Mouse (Mus musculus): ENCODE results near the gene Vmn2r88. TPM values are rescaled to one million over a fixed set of nuclear protein-coding genes. Genes with fewer than 3 reads are reported as not detected.

Gene Vmn2r88
- not detected for total RNA-seq (2021)
- not detected in 2 replicates for polyA plus RNA-seq (2012; rRNA removed)
- long read RNA-seq = 0 reads

DNA sequence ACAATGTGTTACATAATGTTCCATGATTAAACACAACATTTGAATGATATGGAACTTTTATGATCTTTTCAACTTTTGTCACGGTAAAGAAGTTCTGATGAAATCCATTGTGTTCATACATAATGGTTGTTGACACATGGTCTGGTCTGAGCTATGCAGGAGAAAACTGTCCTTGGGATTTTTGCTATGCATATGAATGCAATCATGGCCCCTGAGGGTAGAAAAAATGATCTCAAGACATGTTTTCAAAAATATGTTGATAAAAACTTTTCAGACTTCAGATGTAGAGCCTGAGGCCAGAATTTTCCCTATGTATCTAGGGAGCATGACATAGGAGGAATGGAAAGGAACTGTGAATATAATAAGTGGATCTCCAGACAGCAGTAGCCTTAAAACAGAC lies at the start of gene Vmn2r88:
TSS of gene Vmn2r88 (plus strand) at position 301 of the 400 bp plus-strand sequence.
- Histone ChIP-seq H3K4me3 (no peak within 1 kb of the TSS), H3K27ac (no peak within 1 kb of the TSS), H3K79me2 (replicated peaks; ENCODE audit: control insufficient read depth, insufficient read depth, low read length) (no peaks in the 10 kb centered on the region), H3K9ac (ENCODE audit: low read depth, low read length) (no peak within 1 kb of the TSS), H3K27me3 (ENCODE audit: control insufficient read depth, insufficient read depth, low read length) (no peaks in the 10 kb centered on the region), H3K4me1 (ENCODE audit: control insufficient read depth, insufficient read depth, low read length) (no peaks in the 10 kb centered on the region), H3K36me3 (ENCODE audit: control insufficient read depth, insufficient read depth, low read length) (no peaks in the 10 kb centered on the region)
- WGBS = 88% methylated on average over 1 of the region's 1 CpGs
- intact Hi-C loops (cut with DNase I) = no loop called here
- TF ChIP-seq POLR2A (IDR thresholded peaks at IDR 0.05; ENCODE audit: insufficient read depth, low read depth, low read length) = no peak
- TF ChIP-seq EP300 (IDR thresholded peaks at IDR 0.05; ENCODE audit: insufficient read depth, low read depth, low read length) = no peak
- no peak for TF ChIP-seq CTCF (IDR thresholded peaks at IDR 0.05)
- DNase-seq = no peak

DNA sequence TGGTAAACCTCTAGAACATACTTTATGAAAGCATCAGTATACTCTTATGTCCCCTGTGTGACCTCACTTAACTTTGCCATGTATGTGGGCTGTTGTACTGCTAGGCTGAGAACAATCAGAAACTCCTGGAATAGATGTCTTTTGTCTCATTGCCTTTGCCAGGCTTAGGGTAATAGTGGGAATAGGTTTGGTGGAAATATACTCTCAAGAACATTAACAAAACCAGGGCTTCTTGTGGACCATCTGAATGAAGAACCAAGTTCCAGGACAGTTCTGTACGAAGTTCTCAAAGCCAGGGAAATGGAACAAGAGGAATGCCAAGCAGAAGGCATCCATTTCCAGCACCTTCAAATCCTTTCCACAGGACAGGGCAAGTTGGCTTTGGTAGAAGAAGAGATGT lies 49.2 kb upstream of the Vmn2r88 start, which contains the start of gene Gm7247:
TSS of gene Gm7247 (plus strand) at position 301 of the 400 bp plus-strand sequence.
- no peak within 1 kb of the TSS for H3K4me3 ChIP-seq
- intact Hi-C loops (cut with DNase I) = no loop called here
- no peak for DNase-seq
- H3K4me1 ChIP-seq (ENCODE audit: control insufficient read depth, insufficient read depth, low read length) = no peaks in the 10 kb centered on the region
- H3K36me3 ChIP-seq (ENCODE audit: control insufficient read depth, insufficient read depth, low read length) = no peaks in the 10 kb centered on the region
- TF ChIP-seq POLR2A (IDR thresholded peaks at IDR 0.05; ENCODE audit: insufficient read depth, low read depth, low read length) (no peak), EP300 (IDR thresholded peaks at IDR 0.05; ENCODE audit: insufficient read depth, low read depth, low read length) (no peak), CTCF (IDR thresholded peaks at IDR 0.05) (no peak)
- no peak within 1 kb of the TSS for H3K9ac ChIP-seq (ENCODE audit: low read depth, low read length)
- no peak within 1 kb of the TSS for H3K27ac ChIP-seq
- 83% methylated on average over 1 of the region's 1 CpGs for WGBS
- H3K27me3 ChIP-seq (ENCODE audit: control insufficient read depth, insufficient read depth, low read length) = peaks cover 5% of the 10 kb centered on the region
- H3K79me2 ChIP-seq (replicated peaks; ENCODE audit: control insufficient read depth, insufficient read depth, low read length) = no peaks in the 10 kb centered on the region

DNA sequence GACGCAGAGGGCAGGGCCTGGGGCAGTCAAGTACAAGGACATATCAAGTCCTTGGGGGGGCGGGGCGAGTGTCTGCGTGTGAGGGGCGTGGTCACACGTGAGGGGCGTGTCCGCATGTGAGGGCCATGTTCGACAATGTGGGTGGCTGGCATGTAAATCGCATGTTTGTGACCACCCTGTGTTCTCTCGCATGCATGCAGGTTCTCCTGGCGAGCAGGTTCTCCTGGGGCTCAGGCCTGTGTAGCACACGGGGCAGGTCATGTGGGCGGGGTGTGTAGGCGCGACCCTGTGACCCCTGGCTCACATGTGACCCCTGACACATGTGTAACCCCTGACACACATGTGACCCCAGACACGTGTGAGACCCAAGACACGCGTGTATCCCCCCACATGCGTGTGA lies 27.8 kb upstream of the Vmn2r88 start:
- Histone ChIP-seq H3K4me3 (no peak overlapping the region), H3K79me2 (replicated peaks; ENCODE audit: control insufficient read depth, insufficient read depth, low read length) (no peaks in the 10 kb centered on the region), H3K4me1 (ENCODE audit: control insufficient read depth, insufficient read depth, low read length) (no peaks in the 10 kb centered on the region), H3K27ac (no peak overlapping the region), H3K36me3 (ENCODE audit: control insufficient read depth, insufficient read depth, low read length) (no peaks in the 10 kb centered on the region), H3K9ac (ENCODE audit: low read depth, low read length) (no peak overlapping the region), H3K27me3 (ENCODE audit: control insufficient read depth, insufficient read depth, low read length) (no peaks in the 10 kb centered on the region)
- intact Hi-C loops (cut with DNase I) = no loop called here
- 95% methylated on average over 20 of the region's 20 CpGs for WGBS
- no peak for DNase-seq
- TF ChIP-seq EP300 (IDR thresholded peaks at IDR 0.05; ENCODE audit: insufficient read depth, low read depth, low read length) (no peak), POLR2A (IDR thresholded peaks at IDR 0.05; ENCODE audit: insufficient read depth, low read depth, low read length) (no peak), CTCF (IDR thresholded peaks at IDR 0.05) (no peak)

DNA sequence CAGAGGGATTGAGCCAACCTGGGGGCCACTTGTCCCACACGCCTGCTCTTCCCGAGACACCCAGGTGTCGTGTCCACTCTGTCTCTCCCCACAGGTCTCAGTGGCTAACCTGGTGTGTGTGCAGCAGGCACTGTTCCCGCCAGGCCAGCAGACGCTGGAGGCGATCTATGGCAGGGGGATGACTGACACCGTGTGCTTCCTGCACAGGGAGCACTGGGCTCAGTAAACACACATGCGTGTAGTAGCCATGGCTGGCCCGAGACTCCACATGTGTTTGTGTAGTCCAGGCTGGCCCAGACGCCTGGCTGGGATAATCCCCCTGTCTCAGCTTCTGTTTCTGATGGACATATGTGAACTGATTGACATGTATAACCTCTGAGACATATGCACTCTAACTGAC lies 26.3 kb upstream of the Vmn2r88 start:
- Histone ChIP-seq H3K27ac (no peak overlapping the region), H3K4me3 (no peak overlapping the region), H3K27me3 (ENCODE audit: control insufficient read depth, insufficient read depth, low read length) (no peaks in the 10 kb centered on the region), H3K79me2 (replicated peaks; ENCODE audit: control insufficient read depth, insufficient read depth, low read length) (no peaks in the 10 kb centered on the region), H3K36me3 (ENCODE audit: control insufficient read depth, insufficient read depth, low read length) (no peaks in the 10 kb centered on the region), H3K9ac (ENCODE audit: low read depth, low read length) (no peak overlapping the region), H3K4me1 (ENCODE audit: control insufficient read depth, insufficient read depth, low read length) (no peaks in the 10 kb centered on the region)
- intact Hi-C loops (cut with DNase I) = no loop called here
- 94% methylated on average over 10 of the region's 10 CpGs for WGBS
- DNase-seq = no peak
- TF ChIP-seq CTCF (IDR thresholded peaks at IDR 0.05) (no peak), EP300 (IDR thresholded peaks at IDR 0.05; ENCODE audit: insufficient read depth, low read depth, low read length) (no peak), POLR2A (IDR thresholded peaks at IDR 0.05; ENCODE audit: insufficient read depth, low read depth, low read length) (no peak)

DNA sequence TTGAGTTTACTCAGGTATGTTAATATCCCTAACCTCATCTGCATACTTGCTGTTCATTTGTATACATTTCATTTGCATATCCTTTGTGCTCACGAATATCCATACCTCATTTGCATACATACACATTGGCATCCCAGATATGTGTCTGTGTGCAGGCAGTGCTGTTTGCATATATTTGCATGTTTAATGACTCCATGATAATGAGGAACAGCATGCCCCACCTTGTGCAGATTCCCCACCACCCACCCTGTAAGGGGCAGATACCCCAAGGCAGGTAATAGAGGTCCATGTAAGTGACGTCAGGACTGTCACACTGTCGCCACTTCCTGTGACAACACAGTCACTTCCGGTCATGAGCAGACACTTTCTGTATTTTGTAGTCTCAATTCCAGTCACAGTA lies 24.9 kb upstream of the Vmn2r88 start:
- Histone ChIP-seq H3K27ac (no peak overlapping the region), H3K4me1 (ENCODE audit: control insufficient read depth, insufficient read depth, low read length) (no peaks in the 10 kb centered on the region), H3K4me3 (no peak overlapping the region), H3K9ac (ENCODE audit: low read depth, low read length) (no peak overlapping the region), H3K27me3 (ENCODE audit: control insufficient read depth, insufficient read depth, low read length) (no peaks in the 10 kb centered on the region), H3K36me3 (ENCODE audit: control insufficient read depth, insufficient read depth, low read length) (no peaks in the 10 kb centered on the region), H3K79me2 (replicated peaks; ENCODE audit: control insufficient read depth, insufficient read depth, low read length) (no peaks in the 10 kb centered on the region)
- 78% methylated on average over 4 of the region's 4 CpGs for WGBS
- no peak for TF ChIP-seq POLR2A (IDR thresholded peaks at IDR 0.05; ENCODE audit: insufficient read depth, low read depth, low read length)
- TF ChIP-seq CTCF (IDR thresholded peaks at IDR 0.05) = no peak
- TF ChIP-seq EP300 (IDR thresholded peaks at IDR 0.05; ENCODE audit: insufficient read depth, low read depth, low read length) = no peak
- DNase-seq = no peak
- intact Hi-C loops (cut with DNase I) = no loop called here

DNA sequence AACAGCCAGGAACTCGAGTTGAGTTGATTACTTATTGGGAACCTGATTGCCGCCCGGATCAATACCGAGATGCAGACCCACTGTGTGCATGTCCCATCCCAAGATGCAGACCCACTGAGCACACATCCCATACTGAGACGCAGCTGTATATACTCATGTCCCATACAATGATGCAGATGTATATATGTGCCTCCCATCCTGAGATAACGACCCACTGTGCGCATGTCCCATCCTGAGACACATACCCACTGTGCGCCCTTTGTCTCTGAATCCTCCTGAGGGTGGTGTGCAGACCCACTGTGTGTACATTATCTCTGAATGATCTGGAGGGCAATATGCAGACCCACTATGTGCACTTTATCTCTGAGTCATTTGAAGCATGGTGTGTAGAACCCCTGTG lies 22.9 kb upstream of the Vmn2r88 start:
- Histone ChIP-seq H3K79me2 (replicated peaks; ENCODE audit: control insufficient read depth, insufficient read depth, low read length) (no peaks in the 10 kb centered on the region), H3K27me3 (ENCODE audit: control insufficient read depth, insufficient read depth, low read length) (no peaks in the 10 kb centered on the region), H3K4me1 (ENCODE audit: control insufficient read depth, insufficient read depth, low read length) (no peaks in the 10 kb centered on the region), H3K36me3 (ENCODE audit: control insufficient read depth, insufficient read depth, low read length) (no peaks in the 10 kb centered on the region), H3K4me3 (no peak overlapping the region), H3K27ac (no peak overlapping the region), H3K9ac (ENCODE audit: low read depth, low read length) (no peak overlapping the region)
- WGBS = 97% methylated on average over 8 of the region's 8 CpGs
- no peak for DNase-seq
- intact Hi-C loops (cut with DNase I) = no loop called here
- TF ChIP-seq POLR2A (IDR thresholded peaks at IDR 0.05; ENCODE audit: insufficient read depth, low read depth, low read length) (no peak), CTCF (IDR thresholded peaks at IDR 0.05) (no peak), EP300 (IDR thresholded peaks at IDR 0.05; ENCODE audit: insufficient read depth, low read depth, low read length) (no peak)
